Mouse (Mus musculus) CH12.LX (cell line): Measurements from ENCODE around the gene Gm45716. TPM values are rescaled to one million over a fixed set of nuclear protein-coding genes. Genes with fewer than 3 reads are reported as not detected.

ENCODE experiments used
- DNase-seq: peaks from one replicate; pipeline ENCODE4 v3.0.0-alpha.2; 2013; ENCODE audit errors: extremely low read depth
- H3K27ac ChIP-seq: 2 replicates; pipeline ENCODE4 v1.5.1; 2012; ENCODE audit warnings: low read depth, mild to moderate bottlenecking, control low read depth, moderate library complexity; ENCODE audit not compliant: insufficient read depth
- H3K27me3 ChIP-seq: replicated peaks from 2 replicates; pipeline ENCODE3; 2012; ENCODE audit warnings: inconsistent platforms
- H3K36me3 ChIP-seq, 2 experiments: replicated peaks in 1 of 2; 2 replicates each; pipeline versions ENCODE3 to v1.6.1; 2012; ENCODE audit warnings: inconsistent platforms in 1 of 2, low read length in 1 of 2, mild to moderate bottlenecking in 1 of 2, mixed read lengths in 1 of 2, moderate library complexity in 1 of 2; ENCODE audit not compliant: control insufficient read depth in 1 of 2, insufficient read depth in 1 of 2
- H3K4me1 ChIP-seq, 2 experiments: 2 replicates each; pipeline ENCODE4 v1.6.1; 2012; ENCODE audit warnings: inconsistent platforms in 1 of 2, moderate library complexity in 1 of 2; ENCODE audit not compliant: insufficient read depth in 2 of 2, control insufficient read depth in 1 of 2
- H3K4me2 ChIP-seq: 2 replicates; pipeline ENCODE4 v1.6.1; 2012; ENCODE audit warnings: low read depth, mild to moderate bottlenecking, control low read depth; ENCODE audit not compliant: poor library complexity, insufficient read depth, severe bottlenecking
- H3K4me3 ChIP-seq, 3 experiments: fragments of 150-350 bp in 1 of 3; sonication (generic) in 1 of 3; replicated peaks in 1 of 3; 2 replicates each; pipeline versions ENCODE3 to v1.5.1; 2011 to 2012; ENCODE audit warnings: low read depth in 2 of 3, low read length in 2 of 3, mild to moderate bottlenecking in 2 of 3, moderate library complexity in 2 of 3, control low read depth in 1 of 3, improper control_type of control experiment in 1 of 3, inconsistent platforms in 1 of 3, mixed read lengths in 1 of 3; ENCODE audit not compliant: poor library complexity in 1 of 3
- H3K79me2 ChIP-seq: replicated peaks from 2 replicates; pipeline ENCODE4 v1.6.1; 2012; ENCODE audit warnings: mild to moderate bottlenecking, moderate library complexity; ENCODE audit not compliant: control insufficient read depth, poor library complexity, insufficient read depth, severe bottlenecking; ENCODE audit errors: extremely low read depth
- H3K9ac ChIP-seq: 2 replicates; pipeline ENCODE4 v1.6.1; 2012; ENCODE audit warnings: low read depth, mild to moderate bottlenecking, control low read depth, moderate library complexity; ENCODE audit not compliant: insufficient read depth
- H3K9me3 ChIP-seq: replicated peaks from 2 replicates; pipeline ENCODE3; 2012; ENCODE audit warnings: low read length, inconsistent platforms, mixed read lengths
- BHLHE40 ChIP-seq: IDR thresholded peaks from 2 replicates; pipeline ENCODE4 v1.6.1; 2011; ENCODE audit warnings: mild to moderate bottlenecking, low read depth, low read length, improper control_type of control experiment
- CHD2 ChIP-seq: IDR thresholded peaks from 2 replicates; pipeline ENCODE4 v1.6.1; 2011; ENCODE audit warnings: low read length, improper control_type of control experiment
- ELF1 ChIP-seq: IDR thresholded peaks from 2 replicates; pipeline ENCODE4 v1.6.1; 2014; ENCODE audit warnings: low read depth, mild to moderate bottlenecking, inconsistent platforms, low read length, improper control_type of control experiment
- EP300 ChIP-seq: IDR thresholded peaks from 2 replicates; pipeline ENCODE4 v1.6.1; 2011; ENCODE audit warnings: low read length, improper control_type of control experiment
- ETS1 ChIP-seq: conservative IDR thresholded peaks from 2 replicates; pipeline ENCODE4 v1.6.1; 2012; ENCODE audit warnings: low read depth, mild to moderate bottlenecking, inconsistent platforms, low read length, improper control_type of control experiment, moderate library complexity
- GABPA ChIP-seq: IDR thresholded peaks from 2 replicates; pipeline ENCODE4 v1.6.1; 2012; ENCODE audit warnings: low read depth, low read length, improper control_type of control experiment, inconsistent platforms; ENCODE audit not compliant: insufficient replicate concordance
- HCFC1 ChIP-seq: IDR thresholded peaks from 2 replicates; pipeline ENCODE4 v1.6.1; 2012; ENCODE audit warnings: low read depth, mild to moderate bottlenecking, inconsistent platforms, low read length, improper control_type of control experiment
- IRF4 ChIP-seq: IDR thresholded peaks from 2 replicates; pipeline ENCODE4 v1.6.1; 2014; ENCODE audit warnings: low read depth, mild to moderate bottlenecking, inconsistent platforms, low read length, improper control_type of control experiment
- MAFK ChIP-seq: IDR thresholded peaks from 2 replicates; pipeline ENCODE4 v1.6.1; 2011; ENCODE audit warnings: low read length, improper control_type of control experiment; ENCODE audit not compliant: insufficient replicate concordance
- MEF2A ChIP-seq: IDR thresholded peaks from 2 replicates; pipeline ENCODE4 v1.6.1; 2014; ENCODE audit warnings: low read depth, mild to moderate bottlenecking, inconsistent platforms, low read length, improper control_type of control experiment, borderline replicate concordance
- MXI1 ChIP-seq: IDR thresholded peaks from 2 replicates; pipeline ENCODE4 v1.6.1; 2011; ENCODE audit warnings: mild to moderate bottlenecking, low read depth, low read length, improper control_type of control experiment
- MYC ChIP-seq: IDR thresholded peaks from 2 replicates; pipeline ENCODE4 v1.6.1; 2011; ENCODE audit warnings: low read depth, mild to moderate bottlenecking, improper control_type of control experiment, low read length
- NRF1 ChIP-seq: IDR thresholded peaks from 2 replicates; pipeline ENCODE4 v1.6.1; 2014; ENCODE audit warnings: low read depth, mild to moderate bottlenecking, inconsistent platforms, low read length, improper control_type of control experiment, moderate library complexity
- POLR2A ChIP-seq: IDR thresholded peaks from 2 replicates; pipeline ENCODE4 v1.6.1; 2011; ENCODE audit warnings: low read depth, mild to moderate bottlenecking, improper control_type of control experiment, low read length
- POLR2AphosphoS2 ChIP-seq: IDR thresholded peaks from 2 replicates; pipeline ENCODE4 v1.6.1; 2011; ENCODE audit warnings: low read depth, low read length, improper control_type of control experiment
- RAD21 ChIP-seq: IDR thresholded peaks from 2 replicates; pipeline ENCODE4 v1.6.1; 2011; ENCODE audit warnings: low read depth, mild to moderate bottlenecking, low read length, improper control_type of control experiment, moderate library complexity
- TBP ChIP-seq: conservative IDR thresholded peaks from 2 replicates; pipeline ENCODE4 v1.6.1; 2011; ENCODE audit warnings: low read depth, low read length, improper control_type of control experiment
- TCF12 ChIP-seq: IDR thresholded peaks from 2 replicates; pipeline ENCODE4 v1.6.1; 2014; ENCODE audit warnings: low read depth, mild to moderate bottlenecking, inconsistent platforms, low read length, improper control_type of control experiment
- UBTF ChIP-seq: IDR thresholded peaks from 2 replicates; pipeline ENCODE4 v1.6.1; 2012; ENCODE audit warnings: low read depth, mild to moderate bottlenecking, inconsistent platforms, low read length, improper control_type of control experiment, moderate library complexity
- USF2 ChIP-seq: conservative IDR thresholded peaks from 2 replicates; pipeline ENCODE4 v1.6.1; 2011; ENCODE audit warnings: low read depth, low read length, improper control_type of control experiment
- ZC3H11A ChIP-seq: IDR thresholded peaks from 2 replicates; pipeline ENCODE4 v1.6.1; 2012; ENCODE audit warnings: low read depth, mild to moderate bottlenecking, inconsistent platforms, low read length, improper control_type of control experiment
- ZKSCAN1 ChIP-seq: IDR thresholded peaks from 2 replicates; pipeline ENCODE4 v1.6.1; 2012; ENCODE audit warnings: low read depth, inconsistent platforms, low read length, improper control_type of control experiment, borderline replicate concordance
- dilution Hi-C: fragments of 300-500 bp; cut with MboI; formaldehyde crosslinking; loops from 2 replicates; pipeline ENCODE4 v1.14.3; 2020; ENCODE audit warnings: low sequenced_read_pairs; ENCODE audit not compliant: extremely low pct_unique_long_range_greater_than_20kb, extremely low pct_ligation_motif_present
- in situ Hi-C: fragments of 300-500 bp; cut with MboI; formaldehyde crosslinking; loops from 3 replicates; pipeline ENCODE4 v1.14.3; 2019; ENCODE audit warnings: low sequenced_read_pairs, low pct_ligation_motif_present, low pct_unique_long_range_greater_than_20kb, mixed read lengths
- polyA plus RNA-seq: library from polyadenylated mRNA; unstranded; fragments of >175 nt; gene quantifications from 2 replicates; pipeline ENCODE4 v1.2.1, GENCODE M21; 2012; ENCODE audit warnings: low read depth; ENCODE audit not compliant: insufficient read length
- total RNA-seq, 2 experiments: library from RNA; depleted of rRNA; stranded (reverse); fragments of 300-350 nt in 1 of 2; fragments of >200 nt in 1 of 2; gene quantifications; 2 replicates each; pipeline ENCODE4 v1.2.3; 2012 to 2014

Gm45716 gene
- total and polyA plus RNA-seq, 3 experiments, result 3.0 to 15.9 (median 9.9) TPM

GRCm38 (mm10) chr11:90246676-90247075 lies 59.2 kb downstream of the Gm45716 start:
- in situ Hi-C loops, result no loop called here
- H3K9ac ChIP-seq, result no peak overlapping the region
- H3K4me1 ChIP-seq, result peaks cover 16 to 61% of the 10 kb centered on the region in 2 experiments
- TF ChIP-seq MYC, result no peak
- TF ChIP-seq MAFK, result no peak
- peak; percentile 41; the same call in 1 of the 2 replicates for TF ChIP-seq TCF12
- TF ChIP-seq NRF1, result no peak
- TF ChIP-seq GABPA, result no peak
- TF ChIP-seq, all 38 proteins: peak for 1
- Histone ChIP-seq H3K27me3 (no peaks in the 10 kb centered on the region), H3K27ac (no peak overlapping the region), H3K36me3 (peaks cover 0 to 4% of the 10 kb centered on the region in 2 experiments), H3K9me3 (no peaks in the 10 kb centered on the region), H3K4me3 (no peak overlapping the region), H3K79me2 (no peaks in the 10 kb centered on the region; the same call in 1 of the 2 replicates), H3K4me2 (no peak overlapping the region)
- dilution Hi-C loops, result no loop called here
- peak; percentile 64 for DNase-seq

- Histone ChIP-seq H3K27ac (peak overlapping the region; percentile 58), H3K27me3 (no peaks in the 10 kb centered on the region), H3K9me3 (no peaks in the 10 kb centered on the region), H3K4me3 (peak overlapping the region in 1 of 3 experiments; percentile 3), H3K36me3 (peaks cover 0 to 14% of the 10 kb centered on the region in 2 experiments), H3K9ac (peak overlapping the region; percentile 47), H3K79me2 (no peaks in the 10 kb centered on the region; the same call in 1 of the 2 replicates), H3K4me1 (peaks cover 16 to 64% of the 10 kb centered on the region in 2 experiments), H3K4me2 (peak overlapping the region; percentile 41)
- DNase-seq, result peak; percentile 39
- dilution Hi-C loops, result no loop called here
- TF ChIP-seq EP300, result peak; percentile 66
- TF ChIP-seq TBP, result 0 out of 2 replicates have a peak, but pooled peaks have one; percentile 22
- no peak for TF ChIP-seq UBTF
- TF ChIP-seq CHD2, result peak; percentile 70; the same call in 1 of the 2 replicates
- TF ChIP-seq, all 38 proteins: peak for 3
- in situ Hi-C loops, result no loop called here
Measured at GRCm38 (mm10) chr11:90247793-90248192, 60.3 kb downstream of the Gm45716 start.

GRCm38 (mm10) chr11:90249025-90249650 lies 61.7 kb downstream of the Gm45716 start, which contains the start of gene Mmd:
Mmd (plus strand) TSS chr11:90249456.
- dilution Hi-C loops, result no loop called here
- TF ChIP-seq RAD21 (no peak), TBP (peak; percentile 94), POLR2AphosphoS2 (peak; percentile 82; the same call in 1 of the 2 replicates), POLR2A (peak; percentile 96), ZC3H11A (no peak), UBTF (peak; percentile 82), TCF12 (peak; percentile 88), ETS1 (no peak), GABPA (no peak), ZKSCAN1 (no peak), MXI1 (no peak; the same call in 1 of the 2 replicates), USF2 (no peak), MEF2A (no peak), EP300 (peak; percentile 33; the same call in 1 of the 2 replicates), BHLHE40 (0 out of 2 replicates have a peak, but pooled peaks have one; percentile 29), HCFC1 (peak; percentile 44), ELF1 (peak; percentile 91), IRF4 (peak; percentile 58), MYC (0 out of 2 replicates have a peak, but pooled peaks have one; percentile 26)

More at GRCm38 (mm10) chr11:90249025-90249650, 61.7 kb downstream of the Gm45716 start, which contains the start of gene Mmd:
- in situ Hi-C loops, result no loop called here
- Histone ChIP-seq H3K4me3 (peak within 1 kb of the TSS; percentile 78 to 87 (median 86)), H3K27ac (0 out of 2 replicates have a peak within 1 kb of the TSS, but pooled peaks have one; percentile 15), H3K27me3 (no peaks in the 10 kb centered on the region), H3K79me2 (no peaks in the 10 kb centered on the region; the same call in 1 of the 2 replicates), H3K4me2 (peak within 1 kb of the TSS; percentile 41), H3K4me1 (peaks cover 16 to 65% of the 10 kb centered on the region in 2 experiments), H3K36me3 (peaks cover 0 to 23% of the 10 kb centered on the region in 2 experiments), H3K9ac (peak within 1 kb of the TSS; percentile 85), H3K9me3 (no peaks in the 10 kb centered on the region)
- peak; percentile 99 for DNase-seq
